Mouse (Mus musculus) liver, adult 2 months (tissue): ENCODE results near the gene Tmem217. TPM values are rescaled to one million over a fixed set of nuclear protein-coding genes. Genes with fewer than 3 reads are reported as not detected.

Experiments
- DNase-seq: peaks from one replicate; pipeline ENCODE4 v3.0.0-alpha.2; 2011; ENCODE audit warnings: low read depth, low spot score; ENCODE audit errors: extremely low read depth
- H3K27ac ChIP-seq: fragments of 200-500 bp; replicated peaks from 2 replicates; pipeline ENCODE4 v1.5.1; 2012; ENCODE audit warnings: low read depth, mild to moderate bottlenecking, control low read depth, inconsistent platforms, low read length; ENCODE audit not compliant: insufficient read depth
- H3K27me3 ChIP-seq: fragments of 200-500 bp; 2 replicates; pipeline ENCODE4 v1.6.1; 2012; ENCODE audit warnings: mild to moderate bottlenecking, moderate library complexity, low read length, inconsistent platforms; ENCODE audit not compliant: control insufficient read depth, insufficient read depth
- H3K36me3 ChIP-seq: fragments of 200-500 bp; 2 replicates; pipeline ENCODE4 v1.6.1; 2012; ENCODE audit warnings: low read length, inconsistent platforms; ENCODE audit not compliant: control insufficient read depth, insufficient read depth
- H3K4me1 ChIP-seq: fragments of 200-500 bp; 2 replicates; pipeline ENCODE4 v1.6.1; 2011; ENCODE audit warnings: low read length; ENCODE audit not compliant: control insufficient read depth, insufficient read depth
- H3K4me3 ChIP-seq: fragments of 200-500 bp; 2 replicates; pipeline ENCODE4 v1.5.1; 2011; ENCODE audit warnings: low read depth, mild to moderate bottlenecking, control low read depth, low read length, moderate library complexity; ENCODE audit not compliant: insufficient read depth
- H3K79me2 ChIP-seq: fragments of 200-500 bp; 2 replicates; pipeline ENCODE4 v1.6.1; 2012; ENCODE audit warnings: inconsistent platforms, mild to moderate bottlenecking, low read length, moderate library complexity; ENCODE audit not compliant: control insufficient read depth, insufficient read depth
- H3K9ac ChIP-seq: fragments of 200-500 bp; 2 replicates; pipeline ENCODE4 v1.6.1; 2012; ENCODE audit warnings: low read depth, mild to moderate bottlenecking, control low read depth, inconsistent platforms, low read length
- CTCF ChIP-seq: fragments of 200-500 bp; IDR thresholded peaks from 2 replicates; pipeline ENCODE4 v1.5.1; 2011; ENCODE audit warnings: low read depth, low read length, control low read depth
- POLR2A ChIP-seq: fragments of 200-500 bp; IDR thresholded peaks from 2 replicates; pipeline ENCODE4 v1.6.1; 2011; ENCODE audit warnings: low read length, control low read depth; ENCODE audit not compliant: insufficient read depth; ENCODE audit errors: extremely low read depth
- WGBS: fragments of 180-500 bp; shearing (Covaris S2); methylation state at CpG from one replicate; pipeline ENCODE4 v1.1.7; 2018; 5-methylcytosine and 5-hydroxymethylcytosine counted together
- polyA plus RNA-seq: library from polyadenylated mRNA; depleted of rRNA; stranded (reverse); fragments of >200 nt; gene quantifications from 2 replicates; pipeline ENCODE4 v1.2.3, GENCODE M21; 2012
- total RNA-seq: library from RNA; depleted of rRNA; stranded (reverse); fragments of >200 nt; gene quantifications from 2 replicates; pipeline ENCODE4 v1.2.3, GENCODE M21; 2014

The Tmem217 gene
- total and polyA plus RNA-seq, 2 experiments, result not detected

DNA sequence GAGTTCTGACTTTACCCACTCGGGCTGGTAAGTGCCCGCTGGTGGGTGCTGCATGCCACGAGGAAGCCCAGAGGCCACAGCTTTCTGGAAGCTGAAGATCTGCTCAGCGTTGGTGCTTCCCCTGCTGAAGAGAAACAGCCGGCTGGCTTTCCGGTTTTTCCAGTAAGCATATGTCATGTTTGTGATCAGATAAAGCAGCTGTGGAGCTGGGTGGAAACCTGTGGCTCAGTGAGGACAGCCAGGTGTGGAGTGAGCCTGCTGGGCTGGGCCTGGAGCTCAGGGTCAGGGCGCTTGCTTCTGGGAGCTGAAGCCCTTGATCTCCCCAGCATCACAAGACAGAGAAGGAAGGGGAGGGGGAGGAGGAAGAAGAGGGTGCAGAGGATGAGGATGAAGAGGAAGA lies 4.7 kb upstream of the Tmem217 start:
- DNase-seq, result no peak
- H3K4me1 ChIP-seq, result no peaks in the 10 kb centered on the region; the same call in none of the 2 replicates
- H3K9ac ChIP-seq, result no peak overlapping the region
- H3K79me2 ChIP-seq, result peaks cover 11% of the 10 kb centered on the region; the same call in 1 of the 2 replicates
- H3K27me3 ChIP-seq, result no peaks in the 10 kb centered on the region
- H3K4me3 ChIP-seq, result no peak overlapping the region
- TF ChIP-seq POLR2A (no peak), CTCF (no peak)
- no peak overlapping the region for H3K27ac ChIP-seq
- no peaks in the 10 kb centered on the region for H3K36me3 ChIP-seq
- 82% methylated on average over 7 of the region's 7 CpGs for WGBS

GRCm38 (mm10) chr17:29556456-29556855 lies 4.3 kb upstream of the Tmem217 start:
- Histone ChIP-seq H3K4me1 (no peaks in the 10 kb centered on the region; the same call in none of the 2 replicates), H3K27me3 (no peaks in the 10 kb centered on the region), H3K36me3 (no peaks in the 10 kb centered on the region), H3K79me2 (peaks cover 11% of the 10 kb centered on the region; the same call in 1 of the 2 replicates), H3K27ac (no peak overlapping the region), H3K9ac (no peak overlapping the region), H3K4me3 (no peak overlapping the region)
- TF ChIP-seq CTCF (no peak), POLR2A (no peak)
- no peak for DNase-seq
- WGBS, result 51% methylated on average over 10 of the region's 10 CpGs

DNA sequence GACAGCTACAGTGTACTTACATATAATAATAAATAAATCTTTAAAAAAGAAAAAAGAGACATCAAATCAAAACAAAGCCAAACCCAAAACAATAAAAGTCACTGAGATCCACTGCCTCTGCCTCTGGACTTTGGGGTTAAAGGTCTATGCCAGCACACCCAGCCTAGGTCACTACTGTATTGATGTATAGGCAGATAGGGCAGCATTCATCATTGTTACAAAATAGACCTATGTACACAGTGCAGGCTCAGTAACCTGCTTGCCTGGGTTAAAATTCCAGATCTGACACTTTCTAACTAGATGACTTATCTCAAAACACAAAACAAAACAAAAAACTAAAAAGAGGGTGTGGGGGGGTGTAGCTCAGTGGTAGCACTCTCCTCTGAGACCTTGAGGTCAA lies 2.0 kb upstream of the Tmem217 start:
- Histone ChIP-seq H3K27ac (no peak overlapping the region), H3K79me2 (peaks cover 14% of the 10 kb centered on the region; the same call in 1 of the 2 replicates), H3K36me3 (no peaks in the 10 kb centered on the region), H3K4me1 (peaks cover 8% of the 10 kb centered on the region), H3K9ac (no peak overlapping the region), H3K4me3 (no peak overlapping the region), H3K27me3 (no peaks in the 10 kb centered on the region)
- TF ChIP-seq POLR2A, result no peak
- TF ChIP-seq CTCF, result no peak
- peak; percentile 21 for DNase-seq

GRCm38 (mm10) chr17:29551019-29551418 lies 1.2 kb downstream of the Tmem217 start:
- Histone ChIP-seq H3K9ac (no peak overlapping the region), H3K4me3 (no peak overlapping the region), H3K27ac (no peak overlapping the region), H3K36me3 (no peaks in the 10 kb centered on the region), H3K27me3 (no peaks in the 10 kb centered on the region), H3K79me2 (peaks cover 14% of the 10 kb centered on the region; the same call in 1 of the 2 replicates), H3K4me1 (peaks cover 8% of the 10 kb centered on the region)
- no peak for DNase-seq
- WGBS, result 37% methylated on average over 6 of the region's 6 CpGs
- TF ChIP-seq CTCF, result no peak

- no peaks in the 10 kb centered on the region for H3K36me3 ChIP-seq
- DNase-seq, result peak; percentile 79
- TF ChIP-seq CTCF, result no peak
- TF ChIP-seq POLR2A, result 0 out of 2 replicates have a peak, but pooled peaks have one; percentile 34
- H3K27ac ChIP-seq, result peak within 1 kb of the TSS; percentile 37; the same call in 1 of the 2 replicates
- no peaks in the 10 kb centered on the region for H3K27me3 ChIP-seq
- WGBS, result 1% methylated on average over 44 of the region's 44 CpGs
- H3K79me2 ChIP-seq, result peaks cover 12% of the 10 kb centered on the region; the same call in 1 of the 2 replicates
- H3K4me1 ChIP-seq, result peaks cover 8% of the 10 kb centered on the region
- peak within 1 kb of the TSS; percentile 85 for H3K4me3 ChIP-seq
- H3K9ac ChIP-seq, result peak within 1 kb of the TSS; percentile 90
Measured at GRCm38 (mm10) chr17:29549543-29550428, 2.4 kb downstream of the Tmem217 start, which contains the start of the genes Gm17657 and Tbc1d22b. Gene Gm17657 (minus strand): TSS chr17:29549638. Gene Tbc1d22b (plus strand): TSS chr17:29549785.

DNA sequence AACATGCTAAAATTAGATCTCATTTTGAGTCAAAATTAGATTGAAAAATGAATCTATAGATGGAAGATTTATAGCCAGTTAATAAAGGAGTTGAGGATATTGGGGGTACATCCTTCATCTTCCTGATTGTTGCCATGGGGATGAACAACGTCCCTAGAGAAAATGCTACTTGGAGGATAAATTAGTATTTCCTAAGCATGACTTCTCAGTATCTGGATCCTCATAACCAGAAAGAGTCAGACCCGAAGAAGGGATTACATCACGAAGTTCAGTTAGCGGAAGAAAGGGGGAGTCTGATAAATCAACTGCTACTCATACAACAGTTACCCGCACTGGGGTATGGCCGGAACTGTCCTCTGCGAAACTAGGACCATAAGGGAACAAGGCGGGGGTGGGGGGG lies 3.2 kb downstream of the Tmem217 start:
- peaks cover 9% of the 10 kb centered on the region; the same call in 1 of the 2 replicates for H3K79me2 ChIP-seq
- WGBS, result 53% methylated on average over 8 of the region's 8 CpGs
- H3K9ac ChIP-seq, result no peak overlapping the region

More for the DNA sequence above, 3.2 kb downstream of the Tmem217 start:
- no peak for DNase-seq
- H3K4me3 ChIP-seq, result no peak overlapping the region
- H3K36me3 ChIP-seq, result no peaks in the 10 kb centered on the region
- no peaks in the 10 kb centered on the region for H3K27me3 ChIP-seq
- no peak for TF ChIP-seq CTCF
- no peak for TF ChIP-seq POLR2A
- peaks cover 8% of the 10 kb centered on the region for H3K4me1 ChIP-seq
- H3K27ac ChIP-seq, result no peak overlapping the region
